Mouse (Mus musculus) liver, embryonic 16.5 days (tissue): Measurements from ENCODE around the gene Gm44. TPM values are rescaled to one million over a fixed set of nuclear protein-coding genes. Genes with fewer than 3 reads are reported as not detected.
"Not testable (repeated sequence)": the region's sequence is repeated elsewhere in the genome, so short reads cannot be mapped to it uniquely, and the experiment has no call there.

Experiments used
- ATAC-seq: fragments of 200-750 bp; cut with Nextera tagmentation; 2 replicates; pipeline ENCODE4 v1.8.0; 2017; ENCODE audit warnings: low read depth, mild to moderate bottlenecking, moderate number of reproducible peaks, moderate library complexity
- H3K27ac ChIP-seq: fragments of 300-500 bp; sonication (generic); 2 replicates; pipeline ENCODE4 v1.5.1; 2014; ENCODE audit warnings: mild to moderate bottlenecking, low read length
- H3K27me3 ChIP-seq: fragments of 300-500 bp; sonication (generic); 2 replicates; pipeline ENCODE4 v1.6.1; 2014; ENCODE audit warnings: low read depth, low read length, mixed read lengths; ENCODE audit not compliant: control insufficient read depth, insufficient read depth
- H3K36me3 ChIP-seq: fragments of 300-500 bp; sonication (generic); 2 replicates; pipeline ENCODE4 v1.6.1; 2014; ENCODE audit warnings: mild to moderate bottlenecking; ENCODE audit not compliant: control insufficient read depth, insufficient read depth
- H3K4me1 ChIP-seq: fragments of 300-500 bp; sonication (generic); 2 replicates; pipeline ENCODE4 v1.6.1; 2014; ENCODE audit warnings: low read depth, low read length, mixed read lengths; ENCODE audit not compliant: control insufficient read depth
- H3K4me2 ChIP-seq: fragments of 300-500 bp; sonication (generic); 2 replicates; pipeline ENCODE4 v1.6.1; 2014; ENCODE audit warnings: low read depth, low read length, mixed read lengths
- H3K4me3 ChIP-seq: fragments of 300-500 bp; sonication (generic); 2 replicates; pipeline ENCODE4 v1.5.1; 2014; ENCODE audit warnings: low read depth, mild to moderate bottlenecking, low read length
- H3K9ac ChIP-seq: fragments of 300-500 bp; sonication (generic); 2 replicates; pipeline ENCODE4 v1.6.1; 2014; ENCODE audit warnings: low read depth, low read length
- H3K9me3 ChIP-seq: fragments of 300-500 bp; sonication (generic); replicated peaks from 2 replicates; pipeline ENCODE4 v1.6.1; 2016; ENCODE audit warnings: low read length; ENCODE audit not compliant: control insufficient read depth
- WGBS: fragments of 180-500 bp; shearing (Covaris S2); extraction: QIAGEN DNeasy Blood & Tissue Kit; methylation state at CpG from one replicate; pipeline ENCODE4 v1.1.7; 2014; ENCODE audit not compliant: insufficient replicate concordance; 5-methylcytosine and 5-hydroxymethylcytosine counted together
- polyA plus RNA-seq: library from polyadenylated mRNA; unstranded; fragments of >200 nt; fragmentation: Nextera tagmentation; extraction: Ambion mirVana; gene quantifications from 2 replicates; pipeline ENCODE4 v1.2.1, GENCODE M21; 2015

Gene Gm44
- not detected in 2 replicates for polyA plus RNA-seq

- Histone ChIP-seq H3K4me1 (no peaks in the 10 kb centered on the region), H3K9me3 (no peaks in the 10 kb centered on the region), H3K36me3 (no peaks in the 10 kb centered on the region), H3K4me2 (no peak within 1 kb of the TSS), H3K27ac (no peak within 1 kb of the TSS), H3K4me3 (no peak within 1 kb of the TSS), H3K27me3 (no peaks in the 10 kb centered on the region), H3K9ac (no peak within 1 kb of the TSS)
- ATAC-seq = no peak
- WGBS = 61% methylated on average over 4 of the region's 4 CpGs
Observed at GRCm38 (mm10) chrX:90891842-90892241, at the start of gene Gm44. Gm44 (plus strand) TSS chrX:90892142.

- H3K4me2 ChIP-seq = no peak overlapping the region
- H3K27ac ChIP-seq = no peak overlapping the region
- WGBS = 52% methylated on average over 1 of the region's 1 CpGs
Observed at GRCm38 (mm10) chrX:90927989-90928388, 36.0 kb downstream of the Gm44 start.

GRCm38 (mm10) chrX:90938211-90938610 lies 46.3 kb downstream of the Gm44 start:
- not testable (repeated sequence) for H3K9ac ChIP-seq, H3K4me1 ChIP-seq, ATAC-seq, H3K36me3 ChIP-seq, H3K27me3 ChIP-seq, H3K27ac ChIP-seq, H3K4me3 ChIP-seq, H3K4me2 ChIP-seq, H3K9me3 ChIP-seq
- WGBS = 44% methylated on average over 2 of the region's 2 CpGs

More at GRCm38 (mm10) chrX:90927989-90928388, 36.0 kb downstream of the Gm44 start:
- Histone ChIP-seq H3K4me3 (no peak overlapping the region), H3K9me3 (no peaks in the 10 kb centered on the region), H3K27me3 (no peaks in the 10 kb centered on the region), H3K36me3 (no peaks in the 10 kb centered on the region), H3K4me1 (no peaks in the 10 kb centered on the region), H3K9ac (no peak overlapping the region)
- ATAC-seq = no peak
